Mouse (Mus musculus) E14TG2a.4 (cell line): ENCODE results near the gene Gm8020.
"Not testable (repeated sequence)": the region's sequence is repeated elsewhere in the genome, so short reads cannot be mapped to it uniquely, and the experiment has no call there.

Source experiments
- H3K27me3 ChIP-seq: 2 replicates; pipeline ENCODE4 v1.6.1; 2014; ENCODE audit warnings: low read length, control low read depth; ENCODE audit not compliant: insufficient read depth
- H3K36me3 ChIP-seq: 2 replicates; pipeline ENCODE4 v1.6.1; 2014; ENCODE audit warnings: low read length, control low read depth; ENCODE audit not compliant: insufficient read depth
- H3K4me1 ChIP-seq: replicated peaks from 2 replicates; pipeline ENCODE4 v1.6.1; 2014; ENCODE audit warnings: low read depth, low read length, control low read depth
- H3K4me3 ChIP-seq: replicated peaks from 2 replicates; pipeline ENCODE4 v1.5.1; 2014; ENCODE audit warnings: mild to moderate bottlenecking, low read length
- H3K9me3 ChIP-seq: 2 replicates; pipeline ENCODE4 v1.6.1; 2014; ENCODE audit warnings: low read length, control low read depth
- CTCF ChIP-seq: conservative IDR thresholded peaks from 2 replicates; pipeline ENCODE4 v1.5.1; 2014; ENCODE audit warnings: low read length

Gm8020 gene

GRCm38 (mm10) chr14:42502249-42502648 lies at the start of gene Gm8020:
Gene Gm8020, minus strand, starts transcription at chr14:42502349.
- not testable (repeated sequence) for H3K4me1 ChIP-seq, H3K27me3 ChIP-seq, H3K4me3 ChIP-seq, H3K9me3 ChIP-seq, H3K36me3 ChIP-seq

- peak; percentile 42 for TF ChIP-seq CTCF
- H3K27me3 ChIP-seq, H3K4me1 ChIP-seq, H3K36me3 ChIP-seq, H3K9me3 ChIP-seq: not testable (repeated sequence)
- H3K4me3 ChIP-seq = peak overlapping the region; percentile 50; the same call in 1 of the 2 replicates
Observed at GRCm38 (mm10) chr14:42543170-42543701, 41.1 kb upstream of the Gm8020 start.

GRCm38 (mm10) chr14:42542316-42543169 lies 40.4 kb upstream of the Gm8020 start:
- H3K27me3 ChIP-seq, H3K4me3 ChIP-seq, H3K4me1 ChIP-seq, H3K9me3 ChIP-seq, H3K36me3 ChIP-seq: not testable (repeated sequence)

GRCm38 (mm10) chr14:42524182-42524581 lies 22.0 kb upstream of the Gm8020 start, which contains the start of gene Gm8024:
Gene Gm8024, minus strand, starts transcription at chr14:42524282.
- not testable (repeated sequence) for H3K4me1 ChIP-seq, H3K4me3 ChIP-seq, H3K27me3 ChIP-seq, H3K36me3 ChIP-seq, H3K9me3 ChIP-seq

GRCm38 (mm10) chr14:42463581-42463980 lies 38.6 kb downstream of the Gm8020 start, which contains the start of gene Gm8011:
Gene Gm8011, plus strand, starts transcription at chr14:42463881.
- not testable (repeated sequence) for H3K9me3 ChIP-seq, H3K27me3 ChIP-seq, H3K36me3 ChIP-seq, H3K4me3 ChIP-seq, H3K4me1 ChIP-seq
